Mouse (Mus musculus): Measurements from ENCODE around the gene Map4k4.

GRCm38 (mm10) chr1:40006043-40006651 lies 105.4 kb downstream of the Map4k4 start:
- TF ChIP-seq GATA1 (IDR thresholded peaks at IDR 0.05; ENCODE audit: borderline replicate concordance, low read length) (no peak), FLI1 (IDR thresholded peaks at IDR 0.05; ENCODE audit: low read length) (no peak)

All from megakaryocyte, embryonic 14.5 days (primary cell).